Mouse (Mus musculus): Measurements from ENCODE around the gene Efemp1.

GRCm38 (mm10) chr11:28817405-28817804 is 35.6 kb upstream of the Efemp1 start:
- TF ChIP-seq FLI1 (IDR thresholded peaks at IDR 0.05; ENCODE audit: low read length) (no peak), GATA1 (IDR thresholded peaks at IDR 0.05; ENCODE audit: borderline replicate concordance, low read length) (no peak)
